Mouse (Mus musculus) intestine, postnatal 0 days (tissue): Measurements from ENCODE around the gene Defb11. TPM values are rescaled to one million over a fixed set of nuclear protein-coding genes. Genes with fewer than 3 reads are reported as not detected.
"Not testable (repeated sequence)": the region's sequence is repeated elsewhere in the genome, so short reads cannot be mapped to it uniquely, and the experiment has no call there.

Experiments used
- ATAC-seq: fragments of 200-750 bp; cut with Nextera tagmentation; 2 replicates; pipeline ENCODE4 v1.8.0; 2017; ENCODE audit warnings: mild to moderate bottlenecking, moderate TSS enrichment, moderate library complexity
- H3K27ac ChIP-seq: fragments of 300-500 bp; sonication (generic); 2 replicates; pipeline ENCODE4 v1.5.1; 2014; ENCODE audit warnings: mild to moderate bottlenecking, low read depth, low read length, moderate library complexity
- H3K27me3 ChIP-seq: fragments of 300-500 bp; sonication (generic); replicated peaks from 2 replicates; pipeline ENCODE4 v1.6.1; 2014; ENCODE audit warnings: low read length, mixed read lengths; ENCODE audit not compliant: control insufficient read depth, insufficient read depth
- H3K36me3 ChIP-seq: fragments of 300-500 bp; sonication (generic); 2 replicates; pipeline ENCODE4 v1.6.1; 2014; ENCODE audit warnings: mild to moderate bottlenecking, moderate library complexity; ENCODE audit not compliant: control insufficient read depth, insufficient read depth
- H3K4me1 ChIP-seq: fragments of 300-500 bp; sonication (generic); replicated peaks from 2 replicates; pipeline ENCODE4 v1.6.1; 2014; ENCODE audit warnings: antibody characterized with exemption, low read length, mixed read lengths; ENCODE audit not compliant: control insufficient read depth, insufficient read depth
- H3K4me2 ChIP-seq: fragments of 300-500 bp; sonication (generic); replicated peaks from 2 replicates; pipeline ENCODE4 v1.6.1; 2014; ENCODE audit warnings: low read depth, mild to moderate bottlenecking, moderate library complexity
- H3K4me3 ChIP-seq: fragments of 300-500 bp; sonication (generic); 2 replicates; pipeline ENCODE4 v1.5.1; 2014; ENCODE audit warnings: low read depth, low read length
- H3K9ac ChIP-seq: fragments of 300-500 bp; sonication (generic); 2 replicates; pipeline ENCODE4 v1.6.1; 2014; ENCODE audit warnings: mild to moderate bottlenecking, low read depth, low read length
- H3K9me3 ChIP-seq: fragments of 300-500 bp; sonication (generic); 2 replicates; pipeline ENCODE4 v1.6.1; 2016; ENCODE audit warnings: mixed run types; ENCODE audit not compliant: control insufficient read depth
- CTCF ChIP-seq: sonication (generic); IDR thresholded peaks from 2 replicates; pipeline ENCODE4 v1.5.1; 2016; ENCODE audit warnings: low read depth, mild to moderate bottlenecking, control low read depth, antibody characterized with exemption, moderate library complexity
- WGBS: fragments of 180-500 bp; shearing (Covaris S2); extraction: QIAGEN DNeasy Blood & Tissue Kit; methylation state at CpG from one replicate; pipeline ENCODE4 v1.1.7; 2014; 5-methylcytosine and 5-hydroxymethylcytosine counted together
- polyA plus RNA-seq: library from polyadenylated mRNA; unstranded; fragments of >200 nt; fragmentation: Nextera tagmentation; extraction: Ambion mirVana; gene quantifications from 2 replicates; pipeline ENCODE4 v1.2.1, GENCODE M21; 2015

Defb11 gene
- polyA plus RNA-seq, 1 experiment from 2014 or later = not detected

- Histone ChIP-seq H3K4me1 (no peaks in the 10 kb centered on the region), H3K9ac (no peak overlapping the region), H3K27me3 (no peaks in the 10 kb centered on the region), H3K4me2 (no peak overlapping the region), H3K9me3 (no peaks in the 10 kb centered on the region), H3K36me3 (no peaks in the 10 kb centered on the region), H3K4me3 (no peak overlapping the region), H3K27ac (no peak overlapping the region)
- ATAC-seq = no peak
- 87% methylated on average over 3 of the region's 3 CpGs for WGBS
- no peak for TF ChIP-seq CTCF
These were observed 9.4 kb upstream of the Defb11 start for GRCm38 (mm10) chr8:21915625-21916024.

- no peak for TF ChIP-seq CTCF
- ATAC-seq = no peak
- Histone ChIP-seq H3K4me2 (no peak overlapping the region), H3K4me3 (no peak overlapping the region), H3K9ac (no peak overlapping the region), H3K27ac (no peak overlapping the region), H3K36me3 (no peaks in the 10 kb centered on the region), H3K9me3 (no peaks in the 10 kb centered on the region), H3K27me3 (no peaks in the 10 kb centered on the region), H3K4me1 (no peaks in the 10 kb centered on the region)
- 35% methylated on average over 2 of the region's 2 CpGs for WGBS
These were observed 6.3 kb upstream of the Defb11 start for GRCm38 (mm10) chr8:21912554-21912953.

DNA sequence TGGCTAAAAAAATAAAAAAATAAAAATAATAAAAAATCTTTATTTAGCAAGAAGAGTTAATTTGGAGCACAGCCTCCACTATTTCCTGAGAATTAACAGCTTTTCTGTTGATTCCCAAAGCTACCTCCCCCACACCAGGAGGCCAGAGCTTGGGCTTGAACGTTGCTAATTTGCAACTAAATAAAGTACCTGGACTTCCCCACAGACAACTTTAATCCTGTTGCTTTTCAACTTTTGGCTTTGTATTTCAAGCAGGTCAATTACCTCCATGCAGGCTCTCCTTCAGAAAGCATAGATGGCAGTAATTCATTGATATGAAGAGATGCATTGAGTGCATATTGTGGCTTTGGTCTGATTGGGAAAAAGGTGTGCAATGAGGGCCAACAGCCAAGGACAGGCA lies 5.7 kb upstream of the Defb11 start:
- no peaks in the 10 kb centered on the region for H3K36me3 ChIP-seq
- no peak overlapping the region for H3K27ac ChIP-seq
- no peak for TF ChIP-seq CTCF
- WGBS = 16% methylated on average over 1 of the region's 1 CpGs
- no peaks in the 10 kb centered on the region for H3K9me3 ChIP-seq
- ATAC-seq = no peak
- H3K4me1 ChIP-seq = no peaks in the 10 kb centered on the region
- H3K4me2 ChIP-seq = no peak overlapping the region
- H3K27me3 ChIP-seq = no peaks in the 10 kb centered on the region
- no peak overlapping the region for H3K4me3 ChIP-seq
- no peak overlapping the region for H3K9ac ChIP-seq

- not testable (repeated sequence) for H3K27ac ChIP-seq, H3K9ac ChIP-seq, H3K9me3 ChIP-seq, H3K4me1 ChIP-seq, ATAC-seq, H3K36me3 ChIP-seq, H3K27me3 ChIP-seq, H3K4me2 ChIP-seq, H3K4me3 ChIP-seq
These were observed 20.9 kb downstream of the Defb11 start, which contains the start of gene Defb9 for GRCm38 (mm10) chr8:21885321-21885720. Gene Defb9, minus strand, starts transcription at chr8:21885421.

DNA sequence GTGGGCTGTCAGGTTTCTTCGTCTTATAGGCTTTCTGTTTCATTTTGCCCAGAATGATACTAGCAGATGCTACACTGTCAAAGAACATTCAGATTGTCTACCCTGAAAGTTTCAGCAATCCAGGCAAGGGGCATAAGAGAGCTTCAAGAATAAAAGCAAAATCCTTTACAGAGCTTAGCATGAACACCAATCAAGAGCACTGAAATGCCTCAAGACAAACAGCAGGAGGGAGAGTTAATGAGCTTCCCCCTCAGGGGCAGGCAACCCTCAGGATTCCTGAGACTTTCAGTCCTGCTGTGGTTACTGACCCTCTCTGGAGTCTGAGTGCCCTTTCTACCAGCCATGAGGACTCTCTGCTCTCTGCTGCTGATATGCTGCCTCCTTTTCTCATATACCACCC lies 47.6 kb downstream of the Defb11 start, which contains the start of gene Defb10:
Gene Defb10, plus strand, starts transcription at position 316 of the 400 bp plus-strand sequence.
- not testable (repeated sequence) for H3K9me3 ChIP-seq, H3K9ac ChIP-seq, H3K36me3 ChIP-seq, H3K4me2 ChIP-seq, H3K4me3 ChIP-seq, H3K27me3 ChIP-seq, ATAC-seq, H3K27ac ChIP-seq, H3K4me1 ChIP-seq
- WGBS = 57% methylated on average over 1 of the region's 1 CpGs

Other genes with a start within 250 kb of the Defb11 start
- not detected in 2 replicates for gene Defa34, start 240.6 kb downstream of the Defb11 start, polyA plus RNA-seq
- gene AY761184, start 202.8 kb downstream of the Defb11 start, polyA plus RNA-seq = 0.69 and 1.0 TPM in 2 replicates
- 749 and 750 TPM in 2 replicates for gene Defa24, start 171.9 kb downstream of the Defb11 start, polyA plus RNA-seq
- not detected in 2 replicates for gene Defb50, start 82.9 kb downstream of the Defb11 start, polyA plus RNA-seq
- not detected in 2 replicates for gene Defb2, start 66.5 kb downstream of the Defb11 start, polyA plus RNA-seq
- not detected in 2 replicates for gene Defb10, start 47.5 kb downstream of the Defb11 start, polyA plus RNA-seq
- gene Defb9, start 21.0 kb downstream of the Defb11 start, polyA plus RNA-seq = not detected in 2 replicates
- not detected in 2 replicates for gene Defb15, start 26.3 kb upstream of the Defb11 start, polyA plus RNA-seq
- not detected in 2 replicates for gene Defb35, start 31.9 kb upstream of the Defb11 start, polyA plus RNA-seq
- gene Defb13, start 40.4 kb upstream of the Defb11 start, polyA plus RNA-seq = not detected in 2 replicates
- gene Fam90a1a, start 52.3 kb upstream of the Defb11 start, polyA plus RNA-seq = not detected in 2 replicates
- not detected in 2 replicates for gene Ccdc70, start 63.4 kb upstream of the Defb11 start, polyA plus RNA-seq
- gene Atp7b, start 153.9 kb upstream of the Defb11 start, polyA plus RNA-seq = 3.0 and 3.9 TPM in 2 replicates
- 12.1 and 12.4 TPM in 2 replicates for gene Alg11, start 154.3 kb upstream of the Defb11 start, polyA plus RNA-seq
- gene Nek5, start 218.6 kb upstream of the Defb11 start, polyA plus RNA-seq = 0.14 and 0.21 TPM in 2 replicates